Mouse (Mus musculus) heart, embryonic 15.5 days (tissue): Measurements from ENCODE around the gene Cdnf. TPM values are rescaled to one million over a fixed set of nuclear protein-coding genes. Genes with fewer than 3 reads are reported as not detected.
A peak's percentile ranks its signal among the peaks of the same experiment; 100 is the strongest.

Source experiments
- ATAC-seq: fragments of 200-750 bp; cut with Nextera tagmentation; replicated peaks from 2 replicates; pipeline ENCODE4 v1.8.0; 2017; ENCODE audit warnings: low read depth, moderate TSS enrichment; ENCODE audit not compliant: insufficient number of reproducible peaks, insufficient read depth, low FRiP score
- H3K27ac ChIP-seq: fragments of 300-500 bp; sonication (generic); 2 replicates; pipeline ENCODE4 v1.5.1; 2015; ENCODE audit warnings: mild to moderate bottlenecking, inconsistent platforms
- H3K27me3 ChIP-seq: fragments of 300-500 bp; sonication (generic); 2 replicates; pipeline ENCODE4 v1.6.1; 2015; ENCODE audit warnings: inconsistent platforms
- H3K36me3 ChIP-seq: fragments of 300-500 bp; sonication (generic); 2 replicates; pipeline ENCODE4 v1.6.1; 2015; ENCODE audit warnings: mild to moderate bottlenecking, inconsistent platforms
- H3K4me1 ChIP-seq: fragments of 300-500 bp; sonication (generic); replicated peaks from 2 replicates; pipeline ENCODE4 v1.6.1; 2015; ENCODE audit warnings: inconsistent platforms
- H3K4me2 ChIP-seq: fragments of 300-500 bp; sonication (generic); 2 replicates; pipeline ENCODE4 v1.6.1; 2015; ENCODE audit warnings: inconsistent platforms, mild to moderate bottlenecking, moderate library complexity
- H3K4me3 ChIP-seq: fragments of 300-500 bp; sonication (generic); 2 replicates; pipeline ENCODE4 v1.5.1; 2015; ENCODE audit warnings: mild to moderate bottlenecking, inconsistent platforms
- H3K9ac ChIP-seq: fragments of 300-500 bp; sonication (generic); 2 replicates; pipeline ENCODE4 v1.6.1; 2015; ENCODE audit warnings: mild to moderate bottlenecking, inconsistent platforms
- H3K9me3 ChIP-seq: fragments of 300-500 bp; sonication (generic); replicated peaks from 2 replicates; pipeline ENCODE4 v1.6.1; 2016; ENCODE audit warnings: inconsistent platforms
- WGBS: fragments of 180-500 bp; shearing (Covaris S2); methylation state at CpG from one replicate; pipeline ENCODE4 v1.1.7; 2015; ENCODE audit warnings: mixed read lengths; 5-methylcytosine and 5-hydroxymethylcytosine counted together
- polyA plus RNA-seq: library from polyadenylated mRNA; unstranded; fragments of >200 nt; fragmentation: Nextera tagmentation; extraction: Ambion mirVana; gene quantifications from 2 replicates; pipeline ENCODE4 v1.2.1, GENCODE M21; 2015

Cdnf gene
- 0.37 and 0.45 TPM in 2 replicates for polyA plus RNA-seq

GRCm38 (mm10) chr2:3512552-3513454, at the start of gene Cdnf, which contains the start of the genes Gm45902 and Hspa14:
Gene Cdnf (plus strand): TSS chr2:3513030.
Gene Gm45902 (minus strand): TSS chr2:3512790.
Gene Hspa14 (minus strand): TSS chr2:3512814.
- Histone ChIP-seq H3K27me3 (no peaks in the 10 kb centered on the region), H3K9me3 (no peaks in the 10 kb centered on the region), H3K36me3 (peaks cover 25% of the 10 kb centered on the region), H3K27ac (peak within 1 kb of the TSS; percentile 85), H3K4me2 (peak within 1 kb of the TSS; percentile 86), H3K9ac (peak within 1 kb of the TSS; percentile 78), H3K4me1 (peaks cover 15% of the 10 kb centered on the region), H3K4me3 (peak within 1 kb of the TSS; percentile 77)
- ATAC-seq: peak; percentile 100
- WGBS: under 1% methylated on average over 60 of the region's 60 CpGs

GRCm38 (mm10) chr2:3473891-3474290, 38.9 kb upstream of the Cdnf start:
- Histone ChIP-seq H3K4me3 (peak overlapping the region; percentile 100), H3K27ac (peak overlapping the region; percentile 93), H3K27me3 (no peaks in the 10 kb centered on the region), H3K36me3 (no peaks in the 10 kb centered on the region), H3K4me1 (peaks cover 10% of the 10 kb centered on the region; the same call in 1 of the 2 replicates), H3K9me3 (no peaks in the 10 kb centered on the region), H3K9ac (peak overlapping the region; percentile 92), H3K4me2 (peak overlapping the region; percentile 89)
- ATAC-seq: no peak
- 2% methylated on average over 12 of the region's 12 CpGs for WGBS

DNA sequence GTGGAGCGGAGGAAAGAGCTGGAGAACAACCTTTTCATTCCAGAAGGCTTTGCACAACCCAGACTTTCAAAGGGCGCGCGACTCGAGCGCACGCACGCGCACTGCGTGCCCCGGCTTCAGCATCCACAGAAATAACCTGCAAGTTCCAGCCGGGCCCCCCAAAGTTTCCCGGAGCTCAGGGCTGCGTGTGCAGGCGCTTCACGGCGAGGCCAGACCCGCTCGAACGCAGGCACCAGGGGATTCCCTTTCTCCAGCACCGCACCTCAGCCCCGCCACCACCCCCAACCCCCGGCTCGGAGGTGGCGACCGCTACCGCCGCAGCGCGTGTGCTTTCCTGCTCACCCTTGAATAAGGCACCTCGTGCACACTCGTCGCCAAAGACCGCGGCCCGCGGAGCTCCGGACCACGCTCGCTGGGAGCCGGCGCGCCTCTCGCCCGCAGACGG, 38.4 kb upstream of the Cdnf start:
- Histone ChIP-seq H3K9me3 (no peaks in the 10 kb centered on the region), H3K36me3 (no peaks in the 10 kb centered on the region), H3K4me1 (peaks cover 10% of the 10 kb centered on the region; the same call in 1 of the 2 replicates), H3K9ac (peak overlapping the region; percentile 92), H3K27ac (peak overlapping the region; percentile 93), H3K27me3 (no peaks in the 10 kb centered on the region), H3K4me3 (peak overlapping the region; percentile 100), H3K4me2 (peak overlapping the region; percentile 89)
- under 1% methylated on average over 46 of the region's 46 CpGs for WGBS
- peak; percentile 65 for ATAC-seq

GRCm38 (mm10) chr2:3474861-3475283, 38.0 kb upstream of the Cdnf start, which contains the start of gene Suv39h2:
Gene Suv39h2 (minus strand): TSS chr2:3475031.
- Histone ChIP-seq H3K9me3 (no peaks in the 10 kb centered on the region), H3K4me3 (peak within 1 kb of the TSS; percentile 100), H3K9ac (peak within 1 kb of the TSS; percentile 92), H3K27ac (peak within 1 kb of the TSS; percentile 93), H3K27me3 (no peaks in the 10 kb centered on the region), H3K4me1 (peaks cover 10% of the 10 kb centered on the region; the same call in 1 of the 2 replicates), H3K36me3 (no peaks in the 10 kb centered on the region), H3K4me2 (peak within 1 kb of the TSS; percentile 89)
- peak; percentile 99 for ATAC-seq
- under 1% methylated on average over 42 of the region's 42 CpGs for WGBS

- no peak for ATAC-seq
- no peak overlapping the region for H3K9ac ChIP-seq
- H3K4me1 ChIP-seq: peaks cover 10% of the 10 kb centered on the region; the same call in 1 of the 2 replicates
- H3K27ac ChIP-seq: no peak overlapping the region
- WGBS: 59% methylated on average over 3 of the region's 3 CpGs
- no peaks in the 10 kb centered on the region for H3K27me3 ChIP-seq
- peak overlapping the region; percentile 100 for H3K4me3 ChIP-seq
- H3K36me3 ChIP-seq: no peaks in the 10 kb centered on the region
- no peaks in the 10 kb centered on the region for H3K9me3 ChIP-seq
- H3K4me2 ChIP-seq: peak overlapping the region; percentile 89
Measured at GRCm38 (mm10) chr2:3475746-3476251, 37.0 kb upstream of the Cdnf start.

GRCm38 (mm10) chr2:3480239-3480638, 32.6 kb upstream of the Cdnf start:
- Histone ChIP-seq H3K9ac (no peak overlapping the region), H3K4me3 (no peak overlapping the region), H3K4me2 (no peak overlapping the region), H3K9me3 (no peaks in the 10 kb centered on the region), H3K27ac (no peak overlapping the region), H3K27me3 (no peaks in the 10 kb centered on the region), H3K36me3 (no peaks in the 10 kb centered on the region), H3K4me1 (0 out of 2 replicates have a peak, but pooled peaks cover 5% of the 10 kb centered on the region)
- 80% methylated on average over 3 of the region's 3 CpGs for WGBS
- no peak for ATAC-seq

DNA sequence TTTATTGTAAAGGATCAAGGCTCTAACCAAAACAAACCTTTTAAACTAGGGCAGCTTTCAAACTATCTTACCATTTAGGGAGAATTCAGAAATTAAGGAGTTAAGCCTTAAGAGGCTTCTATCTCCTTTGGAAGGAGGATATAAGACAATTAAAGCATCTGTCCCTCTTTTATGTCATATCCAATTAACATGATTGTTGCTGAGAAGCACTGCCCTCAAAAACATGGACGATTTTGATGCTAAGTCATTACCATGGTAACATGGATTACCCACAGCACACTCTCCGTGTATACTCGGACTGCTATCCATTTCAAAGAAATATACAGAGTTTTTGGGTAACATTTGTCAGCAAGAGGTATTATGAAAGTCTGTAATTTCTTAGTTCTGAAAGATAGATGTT, 23.0 kb upstream of the Cdnf start:
- no peaks in the 10 kb centered on the region for H3K9me3 ChIP-seq
- no peaks in the 10 kb centered on the region for H3K27me3 ChIP-seq
- no peak overlapping the region for H3K27ac ChIP-seq
- ATAC-seq: no peak
- peaks cover 36% of the 10 kb centered on the region for H3K36me3 ChIP-seq
- no peak overlapping the region for H3K4me2 ChIP-seq
- no peaks in the 10 kb centered on the region for H3K4me1 ChIP-seq
- WGBS: 91% methylated on average over 3 of the region's 3 CpGs
- H3K4me3 ChIP-seq: no peak overlapping the region
- no peak overlapping the region for H3K9ac ChIP-seq

GRCm38 (mm10) chr2:3493833-3494409, 18.9 kb upstream of the Cdnf start:
- H3K4me1 ChIP-seq: no peaks in the 10 kb centered on the region
- 85% methylated on average over 3 of the region's 3 CpGs for WGBS
- no peaks in the 10 kb centered on the region for H3K27me3 ChIP-seq
- no peak for ATAC-seq
- no peaks in the 10 kb centered on the region for H3K9me3 ChIP-seq
- H3K27ac ChIP-seq: no peak overlapping the region
- H3K36me3 ChIP-seq: peaks cover 61% of the 10 kb centered on the region
- H3K9ac ChIP-seq: no peak overlapping the region
- H3K4me3 ChIP-seq: no peak overlapping the region
- no peak overlapping the region for H3K4me2 ChIP-seq

DNA sequence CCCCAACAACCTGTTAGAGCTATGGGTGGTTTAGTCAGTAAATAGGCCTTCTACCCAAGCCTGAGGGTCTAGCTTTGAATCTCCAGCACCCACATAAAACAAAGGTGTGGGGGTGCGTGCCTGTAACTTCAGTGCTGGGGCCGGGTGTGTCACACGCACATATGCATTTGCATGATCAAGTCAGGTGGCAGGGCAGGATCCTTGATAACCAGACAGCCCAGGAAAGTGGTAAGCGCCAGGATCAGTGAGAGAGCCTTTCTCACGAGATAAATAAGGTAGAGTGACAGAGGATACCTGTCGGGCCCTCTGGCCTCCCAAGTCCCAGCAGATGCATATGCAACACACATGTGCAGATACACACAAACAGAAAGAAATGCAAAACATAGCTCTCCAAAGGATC, 13.3 kb upstream of the Cdnf start:
- Histone ChIP-seq H3K9me3 (no peaks in the 10 kb centered on the region), H3K36me3 (peaks cover 51% of the 10 kb centered on the region), H3K27me3 (no peaks in the 10 kb centered on the region), H3K4me3 (no peak overlapping the region), H3K4me2 (no peak overlapping the region), H3K9ac (no peak overlapping the region), H3K4me1 (no peaks in the 10 kb centered on the region), H3K27ac (no peak overlapping the region)
- 82% methylated on average over 6 of the region's 6 CpGs for WGBS
- ATAC-seq: no peak

GRCm38 (mm10) chr2:3500886-3501285, 11.9 kb upstream of the Cdnf start:
- H3K27me3 ChIP-seq: no peaks in the 10 kb centered on the region
- H3K36me3 ChIP-seq: peaks cover 51% of the 10 kb centered on the region
- H3K27ac ChIP-seq: no peak overlapping the region
- no peaks in the 10 kb centered on the region for H3K4me1 ChIP-seq
- 93% methylated on average over 5 of the region's 5 CpGs for WGBS
- no peaks in the 10 kb centered on the region for H3K9me3 ChIP-seq
- no peak for ATAC-seq
- H3K4me2 ChIP-seq: no peak overlapping the region
- no peak overlapping the region for H3K9ac ChIP-seq
- no peak overlapping the region for H3K4me3 ChIP-seq

DNA sequence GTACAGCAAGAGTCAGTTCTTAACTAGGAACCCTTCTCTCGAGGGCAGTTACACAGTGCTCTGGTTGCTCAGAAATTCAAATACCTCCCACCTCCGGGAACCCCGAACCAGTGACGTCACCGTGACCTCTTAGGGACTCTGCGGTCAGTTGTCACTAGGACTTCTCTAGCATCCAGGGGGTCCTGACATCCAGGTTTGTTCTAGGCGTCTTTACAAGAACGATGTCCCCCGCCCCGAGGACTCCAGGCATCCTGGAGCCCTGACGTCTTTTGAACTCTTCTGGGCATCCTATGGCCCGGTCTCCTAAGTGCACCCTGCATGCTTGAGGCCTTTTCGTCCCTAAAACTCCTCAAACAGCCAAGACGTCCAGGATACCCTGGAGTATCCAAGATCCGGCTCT, 754 bp upstream of the Cdnf start:
- ATAC-seq: no peak
- WGBS: under 1% methylated on average over 15 of the region's 15 CpGs

More for the DNA sequence above, 754 bp upstream of the Cdnf start:
- H3K4me2 ChIP-seq: peak overlapping the region; percentile 86
- no peaks in the 10 kb centered on the region for H3K9me3 ChIP-seq
- H3K27me3 ChIP-seq: no peaks in the 10 kb centered on the region
- peak overlapping the region; percentile 77 for H3K4me3 ChIP-seq
- peaks cover 27% of the 10 kb centered on the region for H3K36me3 ChIP-seq
- peaks cover 15% of the 10 kb centered on the region for H3K4me1 ChIP-seq
- H3K27ac ChIP-seq: peak overlapping the region; percentile 83
- peak overlapping the region; percentile 73 for H3K9ac ChIP-seq
